ENCODE assay signal across 23 mouse cellular contexts in genomic region chr8:86034662-86035365, GRCm38 (mm10).
DNase-seq lines count a peak whose midpoint lies in the region; TF ChIP-seq lines count a peak whose summit lies in the region.
"Had no signal": no experiment of that assay in that cellular context is flagged by ENCODE, and none has a peak within 500 bp of the region (broad histone marks: within the 10 kb centered on the region; RNA-seq: fewer than 3 reads in every experiment).

No protein-coding gene starts in this region.

- DNase-seq in gastrocnemius, adult 18-20 months (ENCODE audit: low spot score): peak; percentile 66
- no peak for DNase-seq in gastrocnemius, postnatal 14 days
- DNase-seq in gastrocnemius, postnatal 25 days: peak; percentile 48
- DNase-seq in gastrocnemius, postnatal 36 days: no peak
- DNase-seq in MEL (ENCODE audit: low read depth, low spot score): peak; percentile 45
- no peak for DNase-seq in right cerebral cortex, postnatal 36 days (ENCODE audit: low spot score in 2 of 2)
- no peak for DNase-seq in frontal cortex, postnatal 36 days (ENCODE audit: low spot score in 2 of 2)
- DNase-seq: adrenal gland, adult 2 months; adrenal gland, postnatal 10 days; adrenal gland, postnatal 25 days; cerebellum, adult 11 months; cerebellum, adult 18-20 months; cerebellum, adult 8-10 months; cerebellum, adult 9-11 months; cerebellum, postnatal 14 days; cerebellum, postnatal 36 days; embryo, embryonic 11 days; forebrain, postnatal 0 days had no signal

- H3K79me2 ChIP-seq in MEL (ENCODE audit: control insufficient read depth, insufficient read depth, low read length, poor library complexity): no peaks in the 10 kb centered on the region

- H3K36me3 ChIP-seq in MEL (ENCODE audit: control insufficient read depth in 1 of 2, insufficient read depth in 2 of 2, low read length in 2 of 2): peaks cover 0 to 11% of the 10 kb centered on the region in 2 experiments; a peak in 3 of 4 replicates
- H3K36me3 ChIP-seq: forebrain, embryonic 12.5 days had no signal

- no peak overlapping the region for H3K4me3 ChIP-seq in MEL (ENCODE audit: control insufficient read depth in 1 of 2, insufficient read depth in 1 of 2, low read depth in 2 of 2, low read length in 2 of 2)
- H3K4me3 ChIP-seq: embryonic facial prominence, embryonic 12.5 days; embryonic facial prominence, embryonic 15.5 days; erythroblast, embryonic 14.5 days; forebrain, embryonic 10.5 days; forebrain, embryonic 12.5 days had no signal

- no peaks in the 10 kb centered on the region for H3K9me3 ChIP-seq in MEL (replicated peaks; ENCODE audit: insufficient read depth, low read length)
- H3K9me3 ChIP-seq: embryonic facial prominence, embryonic 12.5 days; embryonic facial prominence, embryonic 15.5 days; forebrain, embryonic 10.5 days; forebrain, embryonic 12.5 days had no signal

- no peak for TF ChIP-seq CTCF in MEL (IDR thresholded peaks at IDR 0.05 in 2 of 3, conservative IDR thresholded peaks at IDR 0.05 in 1 of 3; ENCODE audit: control insufficient read depth in 1 of 3, insufficient read depth in 1 of 3, low read depth in 2 of 3, low read length in 3 of 3, poor library complexity in 1 of 3, severe bottlenecking in 1 of 3)

- TF ChIP-seq POLR2A in MEL (IDR thresholded peaks at IDR 0.05; ENCODE audit: control insufficient read depth in 1 of 2, insufficient read depth in 1 of 2, low read depth in 1 of 2, low read length in 2 of 2, poor library complexity in 1 of 2): no peak

- peak in 1 of 2 experiments; percentile 56; a peak in 2 of 4 replicates for TF ChIP-seq EP300 in MEL (IDR thresholded peaks at IDR 0.05; ENCODE audit: low read depth in 1 of 2, low read length in 2 of 2)

- no peaks in the 10 kb centered on the region for H3K27me3 ChIP-seq in MEL (ENCODE audit: control insufficient read depth in 1 of 2, insufficient read depth in 2 of 2, low read length in 2 of 2)
- H3K27me3 ChIP-seq: embryonic facial prominence, embryonic 12.5 days; embryonic facial prominence, embryonic 15.5 days; forebrain, embryonic 12.5 days had no signal

- H3K27ac ChIP-seq in MEL (ENCODE audit: control insufficient read depth, low read depth, low read length): peak overlapping the region; percentile 12; the same call in 1 of the 2 replicates
- H3K27ac ChIP-seq: embryonic facial prominence, embryonic 12.5 days; embryonic facial prominence, embryonic 15.5 days; forebrain, embryonic 10.5 days; forebrain, embryonic 12.5 days had no signal

- no peak overlapping the region for H3K9ac ChIP-seq in MEL (ENCODE audit: control insufficient read depth, low read depth, low read length, poor library complexity, severe bottlenecking)
- H3K9ac ChIP-seq: embryonic facial prominence, embryonic 12.5 days; embryonic facial prominence, embryonic 15.5 days; forebrain, embryonic 12.5 days; forebrain, postnatal 0 days had no signal

- intact Hi-C loops in gastrocnemius, postnatal 14 days (cut with DNase I; ENCODE audit: low total_unique reads): loop anchor here (10.0 kb wide), 1 partner anchor 790 kb away; no protein-coding TSS in a partner anchor
- intact Hi-C loops in gastrocnemius, postnatal 36 days (cut with DNase I): no loop called here

- no peak for TF ChIP-seq RAD21 in MEL (IDR thresholded peaks at IDR 0.05; ENCODE audit: low read depth, low read length)

- peaks cover 4 to 7% of the 10 kb centered on the region in 2 experiments; a peak in 3 of 4 replicates for H3K4me1 ChIP-seq in MEL (ENCODE audit: control insufficient read depth in 1 of 2, insufficient read depth in 2 of 2, low read length in 2 of 2)
- H3K4me1 ChIP-seq: embryonic facial prominence, embryonic 12.5 days; embryonic facial prominence, embryonic 15.5 days; forebrain, embryonic 10.5 days; forebrain, embryonic 12.5 days had no signal

TF ChIP-seq in MEL, 35 proteins besides CTCF, POLR2A, EP300 and RAD21:
- TF ChIP-seq NRF1 (IDR thresholded peaks at IDR 0.05; ENCODE audit: insufficient read depth, low read depth, low read length, poor library complexity, severe bottlenecking) (no peak), ELF1 (IDR thresholded peaks at IDR 0.05; ENCODE audit: low read depth, low read length) (0 out of 2 replicates have a peak, but pooled peaks have one; percentile 21), RCOR1 (IDR thresholded peaks at IDR 0.05; ENCODE audit: low read depth, low read length) (peak; percentile 57; the same call in 1 of the 2 replicates), CHD1 (IDR thresholded peaks at IDR 0.05; ENCODE audit: low read depth, low read length) (no peak), GATA1 (IDR thresholded peaks at IDR 0.05; ENCODE audit: low read depth, low read length) (peak; percentile 78), ETS1 (IDR thresholded peaks at IDR 0.05; ENCODE audit: low read depth, low read length) (0 out of 2 replicates have a peak, but pooled peaks have one; percentile 32)

Comparison
In these comparisons a context has a peak if more than half of its experiments do, and no peak if none do; other contexts are left out.
1. DNase-seq: peak in gastrocnemius, adult 18-20 months (single experiment), gastrocnemius, postnatal 25 days (single experiment) and MEL (single experiment); none in gastrocnemius, postnatal 14 days (single experiment), gastrocnemius, postnatal 36 days (0 of 2), right cerebral cortex, postnatal 36 days (0 of 2) and frontal cortex, postnatal 36 days (0 of 2).